Mouse (Mus musculus): ENCODE results near the gene Bcl11a.

Gene Bcl11a

DNA sequence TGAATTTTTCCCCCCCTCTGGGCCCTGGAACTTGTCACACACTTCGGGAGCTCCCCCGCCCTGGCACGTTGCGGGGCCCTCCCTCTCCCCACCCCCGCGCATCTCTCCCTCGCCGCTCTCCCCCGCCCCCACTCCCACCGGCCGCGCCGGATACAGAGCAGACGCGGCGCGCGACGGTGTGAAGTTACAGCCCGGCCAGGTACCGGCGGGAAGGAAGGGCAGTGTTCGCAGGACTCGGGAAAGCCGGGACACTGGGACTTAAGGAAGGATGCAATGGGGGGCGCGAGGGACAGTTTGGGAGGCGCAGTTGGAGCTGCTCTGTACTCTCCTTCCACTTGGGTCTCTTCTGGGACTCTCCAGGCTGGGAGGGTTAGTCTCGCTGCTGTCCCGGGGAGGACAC lies 2.7 kb downstream of the Bcl11a start:
- no peak for DNase-seq

DNA sequence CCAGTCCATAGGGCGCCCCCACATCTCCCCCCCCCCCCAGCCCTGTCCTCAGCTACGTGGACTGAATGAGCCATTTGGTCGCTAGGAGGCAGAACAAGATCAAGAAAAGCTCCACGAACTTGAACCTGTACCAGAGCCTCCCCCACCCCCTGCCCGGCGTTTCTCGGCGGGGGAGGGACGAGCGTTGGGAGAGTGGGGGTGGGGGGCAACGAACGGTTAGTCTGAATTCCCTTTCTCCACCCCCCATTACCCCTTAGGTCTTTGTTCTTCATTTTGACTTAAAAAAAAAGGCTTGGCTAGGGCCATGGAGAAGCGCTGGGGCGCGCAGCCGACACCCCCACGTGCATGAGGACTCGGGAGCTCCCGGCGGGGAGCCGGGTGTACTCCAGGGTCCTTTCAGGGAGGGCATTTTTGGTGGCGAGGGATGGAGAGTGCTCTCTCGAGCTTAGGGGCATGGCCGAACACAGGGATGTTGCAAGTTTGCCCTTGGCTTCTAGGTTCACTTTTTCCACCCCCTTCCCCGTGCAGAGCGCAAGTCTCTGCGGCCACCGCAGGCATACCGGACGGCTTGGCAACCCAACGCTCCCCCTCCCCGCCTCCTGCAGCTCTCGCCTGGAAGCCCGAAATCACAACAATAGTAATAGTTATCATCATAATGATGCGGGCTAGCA lies 3.3 kb downstream of the Bcl11a start:
- peak; percentile 78 for DNase-seq

DNA sequence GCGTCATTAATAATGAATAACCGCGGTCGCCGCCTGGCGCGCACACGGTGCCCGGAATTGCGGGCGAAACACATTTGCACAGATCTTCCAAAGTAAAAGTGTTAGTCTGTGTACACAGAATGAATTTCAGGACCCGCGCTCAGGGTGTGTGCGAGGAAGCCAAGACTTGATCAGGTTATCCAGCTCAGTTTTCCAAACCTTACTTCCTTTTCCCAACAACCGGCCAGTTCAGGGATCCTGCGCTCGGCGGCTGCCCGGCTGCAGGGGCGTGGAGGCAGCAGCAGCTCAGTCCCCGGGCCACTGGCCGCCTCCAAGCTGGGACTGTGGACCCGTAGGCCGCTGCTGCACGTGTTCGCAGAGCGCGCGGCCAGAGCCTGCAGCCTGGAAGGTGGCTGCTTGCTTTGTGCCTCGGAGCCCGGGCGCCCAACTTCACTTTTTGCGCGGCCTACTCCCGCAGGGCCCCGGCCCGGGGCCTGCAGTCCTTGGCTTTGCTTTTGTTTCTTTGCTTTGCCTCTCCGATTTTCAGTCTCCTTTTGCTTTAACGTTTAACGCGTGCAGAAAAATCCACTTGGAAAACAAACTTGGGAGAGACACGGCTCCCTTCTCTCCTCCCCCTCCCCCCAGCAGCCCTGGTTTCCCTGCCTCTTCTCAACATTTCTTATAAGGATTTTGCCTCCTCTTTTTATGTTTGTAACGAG lies 4.0 kb downstream of the Bcl11a start:
- DNase-seq = no peak

DNA sequence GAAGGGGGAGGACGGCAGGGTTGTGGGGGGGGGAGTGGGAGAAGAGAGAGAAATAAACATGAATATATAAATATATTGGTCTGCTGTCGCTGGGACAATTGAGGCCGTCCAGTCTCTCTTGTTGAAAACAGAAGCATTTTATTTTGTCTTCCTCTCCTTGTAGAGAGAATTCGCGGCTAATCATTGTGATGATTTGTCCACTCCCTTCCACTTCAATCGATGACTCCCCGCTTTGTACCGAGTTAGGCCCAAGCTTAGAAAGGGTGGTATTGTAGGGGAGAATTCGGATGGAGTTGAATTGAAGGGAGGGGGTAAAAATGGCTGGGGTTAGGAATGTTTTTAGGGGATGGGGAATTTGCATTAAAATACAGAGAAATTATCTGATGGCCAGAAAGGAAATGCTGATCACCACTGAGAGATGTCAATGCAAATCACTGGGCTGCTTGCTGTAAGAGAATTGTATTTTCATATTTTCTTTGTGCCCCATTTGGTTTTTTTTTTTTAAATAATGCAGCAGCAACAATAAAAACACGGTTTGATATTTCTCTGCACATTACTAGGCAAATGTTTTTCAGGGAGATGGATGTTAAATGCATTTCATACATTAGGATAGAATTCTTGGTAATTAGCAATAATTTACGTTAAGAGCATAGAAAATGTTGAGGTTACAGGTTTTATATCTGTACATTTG lies 4.7 kb downstream of the Bcl11a start:
- no peak for DNase-seq

DNA sequence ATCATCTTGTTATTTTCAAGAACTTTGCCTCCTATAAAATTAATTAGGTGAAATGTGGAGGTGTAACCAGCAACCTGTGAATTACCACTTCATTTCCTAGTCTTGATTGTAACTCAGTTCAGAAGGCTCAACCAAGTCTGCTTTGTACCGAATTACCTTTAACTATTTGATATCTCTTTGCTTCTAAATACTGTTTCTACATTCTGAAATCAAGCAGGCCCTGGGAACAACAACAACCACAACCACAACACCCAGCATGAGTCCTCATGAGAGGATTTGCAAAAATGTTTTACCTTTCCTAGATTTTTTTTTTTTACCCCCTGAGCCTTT lies 5.2 kb downstream of the Bcl11a start:
- DNase-seq = no peak

DNA sequence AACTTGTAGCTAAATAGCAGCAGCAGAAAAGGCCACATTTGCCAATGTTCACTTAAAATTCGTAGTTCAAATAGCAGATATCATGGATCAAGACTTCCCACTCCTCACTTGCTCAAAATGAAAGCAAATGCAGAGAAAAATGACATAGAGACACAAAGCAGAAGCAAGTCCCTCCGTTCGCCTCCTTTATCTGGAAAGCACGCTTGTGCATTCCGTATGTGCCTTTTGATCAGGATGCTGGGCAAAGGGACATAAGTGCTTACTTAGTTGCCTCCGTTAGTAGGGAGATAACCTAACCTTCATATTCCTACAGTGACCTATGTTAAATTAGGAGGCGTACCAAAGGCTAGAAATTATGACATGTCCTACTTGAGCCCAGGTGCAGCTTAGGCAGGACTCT lies 5.6 kb downstream of the Bcl11a start:
- DNase-seq = no peak

DNA sequence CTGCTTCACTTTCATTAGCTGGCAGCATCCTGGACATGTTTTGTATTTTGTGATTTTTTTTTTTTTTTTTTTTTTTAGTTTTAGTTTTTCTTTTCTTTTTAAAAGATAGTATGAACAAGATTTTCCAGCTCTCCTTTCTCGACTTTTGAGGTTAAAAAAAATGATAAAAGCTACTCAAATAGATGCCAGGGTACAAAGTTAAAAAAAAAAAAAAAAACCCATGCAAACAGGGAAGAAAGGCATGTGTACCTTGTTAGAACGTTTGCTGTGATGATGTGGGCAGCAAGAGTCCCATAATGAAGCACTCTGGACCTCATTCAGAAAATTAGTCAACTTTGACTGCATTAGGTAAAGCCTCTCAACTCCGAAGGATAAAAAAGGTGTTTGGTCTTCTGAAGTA lies 6.2 kb downstream of the Bcl11a start:
- DNase-seq = no peak

DNA sequence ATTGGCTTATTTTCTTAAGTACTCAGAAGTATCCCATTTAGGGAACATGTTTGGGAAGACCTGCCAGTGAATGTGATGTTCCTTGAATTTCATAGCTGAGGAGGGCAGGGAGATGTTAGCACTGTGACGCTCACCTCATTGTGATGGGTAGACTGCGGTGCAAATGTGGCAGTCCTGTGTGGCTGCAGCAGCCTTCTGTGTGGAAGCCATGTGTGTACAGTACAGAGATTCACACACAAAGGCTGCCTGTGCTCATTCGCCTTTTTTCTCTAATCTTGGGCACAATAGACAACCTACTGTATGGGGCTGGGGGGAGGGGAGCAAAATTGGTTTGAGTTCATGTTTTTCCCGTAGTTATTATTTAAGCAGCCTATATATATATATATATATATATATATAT lies 6.7 kb downstream of the Bcl11a start:
- DNase-seq = no peak

DNA sequence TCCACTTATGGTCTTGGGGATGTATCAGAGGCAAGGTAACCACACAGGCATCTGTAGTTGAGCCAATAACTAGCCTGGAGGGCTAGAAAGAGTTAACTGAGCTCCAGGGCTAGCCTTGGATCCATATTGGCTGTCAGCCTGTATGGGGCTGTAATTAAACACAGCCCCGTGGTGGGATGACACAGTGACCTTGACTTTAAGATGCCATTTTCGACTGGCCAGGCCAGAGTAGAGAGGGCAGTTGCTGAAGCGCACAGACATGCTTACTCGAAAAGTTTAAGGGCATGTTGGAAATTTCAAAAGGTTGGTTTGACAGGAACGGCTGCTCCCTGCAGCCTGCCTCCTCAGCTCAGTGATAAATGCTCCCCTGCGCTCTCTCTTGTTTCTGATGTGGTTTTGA lies 8.1 kb downstream of the Bcl11a start:
- DNase-seq = no peak

DNA sequence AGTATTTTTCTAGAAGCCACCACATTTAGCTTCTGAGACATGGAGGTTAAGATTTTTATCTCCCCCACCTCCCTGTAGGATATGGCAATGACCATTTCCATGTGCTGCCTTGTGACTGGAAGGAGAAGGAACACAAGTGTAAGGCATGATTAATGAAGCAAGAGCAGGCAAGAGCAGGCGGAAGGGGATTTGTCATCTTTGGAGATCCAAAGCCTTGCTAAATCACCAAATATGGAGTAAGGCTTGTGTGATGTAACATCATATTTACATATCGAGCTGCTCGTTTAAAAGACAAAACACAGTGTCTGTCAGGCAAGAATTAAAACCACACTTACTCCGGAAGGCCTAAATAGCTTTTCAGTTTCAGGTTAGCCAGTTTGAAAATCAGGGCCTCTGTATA lies 9.2 kb downstream of the Bcl11a start:
- no peak for DNase-seq

DNA sequence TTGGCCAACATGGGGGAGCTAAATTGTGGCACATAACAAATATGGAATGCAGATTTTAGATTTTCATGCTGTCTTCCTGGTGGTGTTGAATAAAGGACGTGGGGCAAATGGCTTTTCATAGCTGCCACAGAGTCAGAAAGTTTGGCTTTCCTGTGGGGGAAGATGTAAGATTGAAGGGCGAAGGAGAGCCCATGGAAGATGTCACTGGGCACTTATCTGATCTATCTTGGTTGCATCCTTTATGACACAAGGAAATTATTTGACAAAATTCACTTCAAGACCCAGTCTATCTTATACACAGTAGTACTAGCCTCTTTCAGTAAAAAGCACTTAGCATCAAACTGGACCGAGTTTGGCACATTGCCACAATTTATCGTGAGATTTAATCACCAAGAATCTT lies 12.6 kb downstream of the Bcl11a start:
- DNase-seq = no peak

DNA sequence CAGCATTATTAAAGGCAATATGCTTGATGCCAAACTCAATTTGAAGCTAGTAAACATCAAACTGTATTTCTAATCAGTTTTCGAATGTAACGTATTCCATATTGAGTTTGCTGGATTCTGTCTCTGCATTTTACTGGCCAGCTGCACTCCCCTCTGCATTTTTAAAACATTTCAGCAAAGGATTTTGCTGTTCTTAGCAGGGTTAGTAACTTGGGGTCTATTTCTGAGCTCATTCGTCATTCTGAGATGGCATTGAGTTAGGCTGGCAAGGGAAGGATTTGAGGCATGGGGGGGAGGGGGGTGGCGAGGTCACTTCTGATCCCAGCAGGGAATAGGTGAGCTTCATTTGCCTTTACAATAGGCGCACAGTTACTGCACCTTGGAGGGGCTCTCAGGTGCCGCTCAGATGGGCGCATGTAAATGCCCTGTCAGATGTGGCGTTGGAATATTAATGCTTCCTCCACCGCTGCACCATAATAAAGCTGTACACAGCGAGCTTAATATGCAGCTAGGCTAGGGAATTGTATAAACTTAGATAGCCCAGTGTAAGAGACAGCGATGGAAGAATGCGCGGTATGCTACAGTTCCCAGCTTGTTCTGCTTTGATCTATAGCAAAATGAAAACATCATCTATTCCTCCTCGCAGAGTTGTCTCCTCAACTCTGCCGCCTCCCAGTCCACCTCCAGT lies 13.7 kb downstream of the Bcl11a start:
- no peak for DNase-seq

DNA sequence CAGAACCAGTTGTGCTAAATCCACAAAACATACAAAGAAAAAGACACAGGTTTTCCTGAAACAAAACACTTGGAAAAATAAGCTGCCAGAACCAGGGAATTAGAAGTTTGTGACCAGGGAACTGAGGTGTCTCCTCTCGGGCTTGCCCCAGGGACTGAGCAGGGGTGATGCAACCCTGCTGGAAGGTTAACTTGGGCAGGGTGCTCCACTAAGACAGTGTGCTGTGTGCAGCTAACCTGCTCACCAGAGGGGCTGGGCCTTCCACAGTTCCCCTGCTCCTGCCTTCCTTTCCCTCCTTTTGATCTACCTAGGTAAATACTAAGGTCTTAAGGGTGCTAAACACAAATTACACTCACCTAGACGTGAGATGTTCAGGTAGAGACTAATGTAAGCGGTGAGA lies 14.8 kb downstream of the Bcl11a start:
- no peak for DNase-seq

DNA sequence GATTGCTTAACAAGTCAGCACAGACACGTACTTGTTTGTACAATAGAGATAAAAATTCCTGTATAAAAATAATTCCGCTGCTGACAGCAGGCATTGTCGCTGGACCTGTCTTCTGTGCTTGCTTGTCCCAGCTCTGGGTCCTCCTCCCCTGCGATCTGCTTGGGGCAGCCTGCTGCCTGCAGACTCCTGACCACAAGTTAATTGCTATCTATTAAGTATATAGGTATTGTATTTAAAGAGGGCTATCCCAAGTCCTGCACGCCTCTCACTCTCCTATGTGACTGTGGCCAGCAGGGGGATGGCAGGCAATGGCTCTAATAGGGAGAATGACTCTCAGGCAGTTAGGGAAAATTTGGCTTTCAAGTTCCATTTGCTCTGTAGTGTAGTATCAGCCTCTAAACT lies 16.2 kb downstream of the Bcl11a start:
- DNase-seq = no peak

DNA sequence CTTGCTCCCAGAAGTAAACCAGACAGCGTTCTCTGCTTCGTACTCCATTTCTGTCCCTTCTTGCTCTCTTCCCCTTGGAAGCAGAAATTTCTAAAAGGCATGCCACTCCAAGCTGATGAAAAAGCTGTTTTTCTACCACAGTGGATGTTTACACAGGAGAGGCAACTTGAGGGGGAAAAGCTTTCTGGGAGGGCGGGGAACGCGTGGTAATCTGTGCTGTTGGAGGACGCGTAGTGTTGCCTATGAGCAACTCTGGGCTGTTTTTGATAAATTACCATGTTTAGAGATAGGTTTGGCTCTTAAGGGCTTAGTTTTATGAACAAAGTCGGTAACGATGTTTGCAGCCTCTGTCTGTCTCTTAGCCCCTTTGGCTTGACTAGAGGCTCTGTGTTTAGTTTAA lies 17.4 kb downstream of the Bcl11a start:
- DNase-seq = no peak

DNA sequence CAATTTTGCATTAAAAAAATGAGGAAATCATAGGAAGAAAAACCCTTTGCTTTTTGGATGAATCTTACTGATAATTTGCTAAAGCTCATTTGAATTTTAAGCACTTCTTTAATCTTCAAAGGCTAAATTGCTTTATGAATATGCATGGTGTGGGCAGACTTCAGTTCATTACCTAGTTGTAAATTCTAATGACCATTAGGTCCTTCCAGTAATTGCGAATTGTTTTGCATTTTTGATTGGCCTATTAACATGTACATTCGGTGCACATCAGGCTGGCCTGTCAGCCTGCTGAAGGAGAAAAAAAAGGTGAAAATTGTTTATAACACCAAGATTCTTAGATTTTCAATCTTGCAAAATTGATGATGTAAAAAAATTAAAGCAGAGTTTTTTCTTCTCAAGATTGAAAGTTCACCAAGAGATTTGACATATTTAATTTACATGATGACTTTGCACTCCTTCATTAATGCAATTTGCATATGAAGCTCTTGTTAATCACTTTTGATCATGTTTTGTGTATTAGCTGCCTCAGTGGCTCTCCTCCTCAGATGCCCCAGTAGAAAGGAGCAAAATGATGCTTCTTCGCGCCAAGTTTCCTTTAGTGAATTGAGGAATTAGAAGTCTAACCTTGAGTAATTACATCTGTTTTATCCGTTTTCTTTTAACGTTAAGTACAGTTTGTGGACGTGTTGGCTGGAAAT lies 17.9 kb downstream of the Bcl11a start:
- no peak for DNase-seq

DNA sequence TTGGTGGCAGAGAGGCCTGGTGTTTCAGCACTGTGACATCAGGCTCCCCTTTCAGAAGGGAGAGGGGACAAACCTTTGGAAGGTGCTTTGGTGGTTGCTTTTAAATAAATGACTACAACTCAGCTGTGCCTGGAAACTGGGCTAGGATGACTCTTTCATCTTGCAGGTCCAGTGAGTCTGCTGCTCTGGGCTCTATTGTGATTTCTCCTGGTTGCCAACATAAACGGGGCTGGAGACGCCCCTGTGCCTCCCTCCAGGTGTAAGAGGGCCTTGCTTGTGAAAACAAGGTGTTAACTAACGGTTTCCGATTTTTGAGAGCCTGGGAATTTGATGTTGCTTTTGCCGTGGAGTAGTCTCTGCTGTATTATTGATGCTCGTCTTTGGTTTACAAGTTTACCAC lies 18.6 kb downstream of the Bcl11a start:
- no peak for DNase-seq

DNA sequence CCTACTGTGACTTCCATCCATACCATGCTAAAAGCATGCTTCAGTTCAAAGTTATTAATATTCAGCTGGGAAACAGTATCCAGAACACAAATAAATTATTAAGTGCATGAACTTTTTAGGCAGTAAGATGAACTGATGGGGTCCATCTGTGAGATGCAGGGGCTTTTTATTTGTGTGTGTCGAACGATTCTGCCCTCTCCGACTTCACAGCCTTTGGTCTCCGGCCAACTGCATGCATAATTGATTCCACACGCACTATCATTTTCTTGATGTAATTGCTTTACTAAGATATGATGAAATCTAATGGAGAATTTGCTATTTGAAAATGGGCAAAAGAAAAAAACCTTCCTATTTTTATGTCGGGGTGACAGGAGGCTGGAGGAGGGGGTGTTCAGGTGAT lies 19.2 kb downstream of the Bcl11a start:
- DNase-seq = no peak

DNA sequence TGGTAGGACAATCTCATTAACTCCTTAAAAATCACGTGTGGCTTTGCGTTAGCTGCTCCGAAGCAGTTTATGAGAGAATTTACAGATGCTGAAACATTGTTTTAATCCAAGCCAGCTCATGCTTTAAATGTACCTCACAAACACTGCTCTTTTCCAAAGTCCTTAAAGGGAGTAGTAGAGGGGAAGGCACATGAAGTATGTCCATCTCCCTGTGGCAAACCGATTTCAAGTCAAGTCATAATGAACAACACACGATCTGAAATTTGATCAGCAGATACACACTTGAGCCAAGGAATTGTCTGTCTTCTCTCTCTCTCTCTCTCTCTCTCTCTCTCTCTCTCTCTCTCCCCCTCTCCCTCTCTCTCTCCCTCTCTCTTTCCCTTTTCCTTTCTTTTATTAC lies 20.2 kb downstream of the Bcl11a start:
- DNase-seq = no peak

DNA sequence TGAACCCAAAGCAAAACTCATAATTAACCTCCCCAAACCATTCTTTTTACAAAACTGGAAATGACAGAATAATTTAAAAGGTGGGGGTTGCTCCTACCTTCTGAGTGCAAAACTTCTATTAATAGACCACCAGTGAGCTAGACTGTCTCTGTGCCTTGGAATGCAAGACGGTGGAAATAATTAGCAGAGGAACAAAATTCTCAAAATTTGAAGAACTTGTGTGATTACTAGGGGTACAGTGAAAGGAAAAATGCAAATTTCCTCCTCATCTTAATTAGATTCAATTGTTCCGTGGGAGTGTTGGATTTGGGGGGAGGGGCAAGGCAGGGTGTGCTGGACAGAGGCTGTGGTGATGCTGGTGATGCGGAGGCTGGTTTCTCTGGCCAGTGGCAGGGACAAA lies 20.8 kb downstream of the Bcl11a start:
- DNase-seq = no peak

DNA sequence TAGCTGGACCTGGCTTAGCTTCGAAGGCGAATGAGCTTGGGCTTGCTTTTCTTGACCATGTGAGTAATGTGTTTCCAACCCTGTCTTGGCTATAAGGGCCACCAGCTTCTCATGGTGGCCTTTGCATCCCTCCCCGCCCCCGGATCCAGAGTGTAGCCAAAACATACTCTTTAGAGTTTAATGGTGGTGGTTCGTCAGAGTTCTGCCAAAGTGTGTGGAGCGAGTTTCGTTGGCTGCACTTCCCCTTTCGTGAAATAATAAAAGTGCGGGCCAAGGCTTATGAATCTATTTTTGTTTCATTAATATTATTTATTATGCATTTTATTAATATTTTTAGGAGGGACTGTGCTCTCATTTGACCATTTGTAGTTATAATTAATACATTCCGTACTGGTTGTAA lies 21.4 kb downstream of the Bcl11a start:
- DNase-seq = no peak

DNA sequence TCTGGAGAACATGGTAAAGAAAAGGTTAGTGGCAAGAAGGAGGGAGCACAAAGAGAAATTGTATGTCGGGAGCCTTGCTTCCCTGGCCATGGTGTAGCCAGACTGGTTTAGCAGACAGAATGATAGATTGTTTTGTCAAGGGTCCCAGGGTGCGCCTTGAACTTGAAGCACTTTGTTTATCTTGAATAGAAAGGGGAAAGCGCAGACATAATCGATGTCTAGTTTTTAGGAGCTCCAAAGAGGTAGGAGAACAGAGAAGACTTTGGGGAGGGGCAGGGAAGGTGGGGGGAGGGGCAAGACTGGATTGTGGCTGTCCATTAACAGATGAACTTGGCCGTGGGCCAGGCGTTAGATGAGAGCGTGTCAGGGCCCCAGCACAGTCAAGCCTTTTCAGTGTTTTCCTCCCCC lies 22.0 kb downstream of the Bcl11a start:
- no peak for DNase-seq

DNA sequence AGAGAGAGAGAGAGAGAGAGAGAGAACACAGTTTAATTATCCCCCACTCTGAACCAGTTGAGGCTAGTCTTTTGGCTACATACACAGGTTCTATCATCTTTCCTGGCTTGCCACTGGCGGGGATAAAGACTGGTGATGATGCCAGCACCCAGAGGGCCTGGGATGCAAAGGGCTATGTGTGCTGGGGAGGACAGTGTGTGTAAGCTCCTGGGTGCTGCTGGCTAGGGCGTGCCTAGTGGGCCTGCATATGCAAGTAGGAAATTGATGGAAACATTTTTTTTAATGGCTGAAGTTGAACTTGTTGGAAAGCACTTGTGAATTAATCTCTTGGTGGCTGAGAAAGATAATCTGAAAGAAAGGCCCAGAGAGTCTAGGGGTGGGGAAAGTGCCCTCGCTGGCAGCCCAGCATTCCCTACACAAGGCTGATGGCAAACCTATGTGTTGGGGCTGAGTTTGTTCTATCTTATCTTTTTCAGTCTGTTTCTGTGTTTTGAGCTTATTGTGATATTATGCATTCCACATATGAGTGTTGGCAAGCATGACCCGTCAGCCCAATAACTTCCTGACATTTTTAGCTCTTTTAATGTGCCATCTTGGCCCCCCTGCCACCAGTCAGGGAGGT lies 22.7 kb downstream of the Bcl11a start:
- DNase-seq = no peak

Measured in lung, postnatal 36 days (tissue).